Mouse (Mus musculus) hindbrain, embryonic 11.5 days (tissue): ENCODE data around the gene Ube2e2. TPM values are rescaled to one million over a fixed set of nuclear protein-coding genes. Genes with fewer than 3 reads are reported as not detected.

Source experiments
- ATAC-seq: fragments of 200-750 bp; cut with Nextera tagmentation; 2 replicates; pipeline ENCODE4 v1.8.0; 2017; ENCODE audit warnings: mild to moderate bottlenecking, moderate TSS enrichment, moderate library complexity; ENCODE audit not compliant: low FRiP score
- DNase-seq: peaks from one replicate; pipeline ENCODE4 v3.0.0-alpha.2; 2015; ENCODE audit warnings: low spot score
- H3K27ac ChIP-seq: fragments of 300-500 bp; sonication (generic); 2 replicates; pipeline ENCODE4 v1.5.1; 2014; ENCODE audit warnings: mild to moderate bottlenecking, low read depth, low read length
- H3K27me3 ChIP-seq: fragments of 300-500 bp; sonication (generic); 2 replicates; pipeline ENCODE4 v1.6.1; 2014; ENCODE audit warnings: mild to moderate bottlenecking, low read length, moderate library complexity, mixed read lengths; ENCODE audit not compliant: control insufficient read depth, insufficient read depth
- H3K36me3 ChIP-seq: fragments of 300-500 bp; sonication (generic); 2 replicates; pipeline ENCODE4 v1.6.1; 2014; ENCODE audit warnings: mild to moderate bottlenecking, low read length, moderate library complexity, mixed read lengths; ENCODE audit not compliant: control insufficient read depth, insufficient read depth
- H3K4me1 ChIP-seq: fragments of 300-500 bp; sonication (generic); replicated peaks from 2 replicates; pipeline ENCODE4 v1.6.1; 2014; ENCODE audit warnings: low read length, mixed read lengths; ENCODE audit not compliant: control insufficient read depth, insufficient read depth
- H3K4me2 ChIP-seq: fragments of 300-500 bp; sonication (generic); replicated peaks from 2 replicates; pipeline ENCODE4 v1.6.1; 2014; ENCODE audit warnings: mild to moderate bottlenecking, low read depth, low read length
- H3K4me3 ChIP-seq: fragments of 300-500 bp; sonication (generic); 2 replicates; pipeline ENCODE4 v1.5.1; 2014; ENCODE audit warnings: low read depth, low read length
- H3K9ac ChIP-seq: fragments of 300-500 bp; sonication (generic); 2 replicates; pipeline ENCODE4 v1.6.1; 2014; ENCODE audit warnings: low read depth, low read length
- H3K9me3 ChIP-seq: fragments of 300-500 bp; sonication (generic); 2 replicates; pipeline ENCODE4 v1.6.1; 2016; ENCODE audit warnings: low read length; ENCODE audit not compliant: control insufficient read depth
- WGBS: fragments of 180-500 bp; shearing (Covaris S2); extraction: QIAGEN DNeasy Blood & Tissue Kit; methylation state at CpG from one replicate; pipeline ENCODE4 v1.1.7; 2014; 5-methylcytosine and 5-hydroxymethylcytosine counted together
- polyA plus RNA-seq: library from polyadenylated mRNA; unstranded; fragments of >200 nt; fragmentation: Nextera tagmentation; extraction: Ambion mirVana; gene quantifications from 2 replicates; pipeline ENCODE4 v1.2.1, GENCODE M21; 2014

Gene Ube2e2
- polyA plus RNA-seq, result 52.5 and 61.7 TPM in 2 replicates

DNA sequence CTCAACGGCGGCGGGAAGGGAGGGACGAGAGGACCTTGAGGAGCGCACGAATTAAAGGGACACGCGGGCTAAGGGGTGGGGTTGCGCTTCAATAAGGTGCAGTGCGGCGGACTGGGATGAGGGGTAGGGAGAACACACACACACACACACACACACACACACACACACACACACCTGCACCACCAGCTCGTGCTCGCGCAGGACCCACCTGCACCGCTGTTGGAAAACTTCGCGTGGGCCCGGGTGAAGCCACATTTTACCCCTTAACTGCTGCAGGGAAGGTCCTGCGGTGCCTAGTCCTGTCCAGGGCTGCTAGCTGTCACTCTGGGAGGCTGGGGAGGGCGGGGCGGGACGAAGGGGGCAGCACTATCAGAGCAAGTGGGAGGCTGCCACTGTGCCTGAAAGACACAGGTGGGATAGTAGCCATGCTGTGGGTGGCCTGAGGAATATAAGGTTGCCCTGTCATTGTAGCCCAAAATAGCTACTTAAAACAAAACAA is at the start of gene Ube2e2:
Ube2e2 (minus strand) TSS at position 321 of the 499 bp plus-strand sequence.
- DNase-seq (no peak), ATAC-seq (peak; percentile 77)
- Histone ChIP-seq H3K4me1 (no peaks in the 10 kb centered on the region), H3K9ac (peak within 1 kb of the TSS; percentile 80), H3K27ac (peak within 1 kb of the TSS; percentile 39; the same call in 1 of the 2 replicates), H3K4me2 (peak within 1 kb of the TSS; percentile 57), H3K4me3 (peak within 1 kb of the TSS; percentile 61), H3K9me3 (no peaks in the 10 kb centered on the region), H3K27me3 (no peaks in the 10 kb centered on the region), H3K36me3 (no peaks in the 10 kb centered on the region)
- 2% methylated on average over 21 of the region's 22 CpGs for WGBS

DNA sequence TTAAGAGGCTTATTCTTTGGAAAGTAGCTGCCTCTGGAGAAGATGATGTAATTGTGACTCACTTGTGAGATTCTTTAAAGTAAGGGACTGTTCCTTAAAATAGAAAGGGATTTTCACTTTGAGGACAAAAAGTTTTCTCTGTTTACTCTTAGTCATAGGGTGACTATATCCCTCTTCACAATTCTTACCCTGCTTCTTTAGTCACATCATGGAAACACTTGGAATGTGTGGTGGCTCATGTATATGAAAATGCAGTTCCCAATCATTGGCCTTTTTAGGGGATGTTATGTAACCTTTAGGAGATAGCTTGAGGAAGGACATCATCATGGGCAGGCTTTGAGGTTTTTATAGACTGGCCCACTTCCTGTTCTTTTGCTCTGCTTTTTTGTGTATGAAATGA is 46.0 kb upstream of the Ube2e2 start:
- no peak overlapping the region for H3K4me3 ChIP-seq
- H3K9ac ChIP-seq, result no peak overlapping the region
- H3K4me2 ChIP-seq, result no peak overlapping the region
- ATAC-seq, result no peak
- no peaks in the 10 kb centered on the region for H3K36me3 ChIP-seq
- H3K27me3 ChIP-seq, result no peaks in the 10 kb centered on the region
- no peaks in the 10 kb centered on the region for H3K4me1 ChIP-seq
- H3K9me3 ChIP-seq, result no peaks in the 10 kb centered on the region
- no peak overlapping the region for H3K27ac ChIP-seq
- DNase-seq, result no peak

DNA sequence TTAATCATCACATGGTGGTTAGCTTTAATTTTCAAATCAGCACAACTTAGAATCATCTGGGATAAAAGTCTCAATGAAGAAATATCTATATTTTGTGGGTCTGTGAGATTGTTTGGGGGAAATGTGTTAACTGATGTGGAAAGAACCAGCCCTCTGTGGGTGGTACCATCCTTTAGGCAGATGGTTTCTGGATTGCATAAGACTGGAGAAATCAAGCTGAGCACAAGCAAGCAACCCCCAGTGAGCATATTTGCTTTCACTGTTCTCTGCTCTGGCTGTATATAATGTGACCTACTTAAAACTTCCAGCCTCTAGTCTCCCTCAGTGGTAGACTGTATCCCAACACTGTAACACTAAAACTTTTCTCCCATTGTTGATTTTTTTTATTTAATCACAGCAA is 9.5 kb upstream of the Ube2e2 start:
- no peak overlapping the region for H3K9ac ChIP-seq
- no peaks in the 10 kb centered on the region for H3K4me1 ChIP-seq
- H3K27me3 ChIP-seq, result no peaks in the 10 kb centered on the region
- H3K9me3 ChIP-seq, result no peaks in the 10 kb centered on the region
- H3K27ac ChIP-seq, result no peak overlapping the region
- H3K36me3 ChIP-seq, result no peaks in the 10 kb centered on the region
- no peak overlapping the region for H3K4me2 ChIP-seq
- no peak for ATAC-seq
- no peak overlapping the region for H3K4me3 ChIP-seq
- DNase-seq, result no peak

DNA sequence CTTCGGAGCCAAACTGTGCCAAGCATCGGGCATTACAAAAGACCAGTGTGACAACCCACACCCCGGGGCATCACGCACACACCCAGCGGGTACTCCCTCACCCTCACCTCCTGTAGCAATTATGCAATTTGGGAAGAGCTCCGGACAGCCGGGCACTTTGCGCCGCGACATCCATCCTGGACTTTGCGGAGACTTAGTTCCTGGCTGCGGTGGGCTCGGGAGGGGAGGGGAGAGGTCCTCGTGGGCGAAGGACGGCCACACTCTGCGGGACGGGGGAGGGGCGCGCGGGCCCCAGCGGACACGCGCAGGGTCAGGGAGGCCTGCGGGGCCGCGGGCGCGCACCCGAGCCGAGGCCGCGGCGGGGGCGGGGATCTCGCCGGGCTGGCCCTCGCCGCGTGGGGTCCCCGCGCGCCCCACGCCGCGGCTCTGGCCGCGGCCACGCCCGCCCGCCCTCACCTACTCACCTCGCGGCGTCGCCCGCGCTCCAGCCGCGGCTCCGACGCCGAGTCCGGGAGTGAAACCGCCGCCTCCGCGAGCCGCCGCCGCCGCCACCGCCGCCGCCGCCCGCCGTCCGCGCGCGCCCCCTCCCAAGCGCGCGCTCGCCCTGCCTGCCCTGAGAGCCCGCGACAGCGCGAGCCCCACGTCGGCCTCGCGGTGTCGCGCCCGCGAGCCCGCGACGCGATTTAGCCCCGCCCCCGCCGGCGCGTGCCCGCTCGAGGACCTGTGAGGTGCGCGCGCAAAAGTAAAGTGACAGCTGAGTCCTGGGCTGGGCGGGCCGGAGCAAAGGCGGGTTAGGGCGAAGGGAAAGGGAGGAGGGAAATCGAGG is 733 bp downstream of the Ube2e2 start:
- peak overlapping the region; percentile 80 for H3K9ac ChIP-seq
- H3K36me3 ChIP-seq, result no peaks in the 10 kb centered on the region
- peak overlapping the region; percentile 57 for H3K4me2 ChIP-seq
- H3K4me1 ChIP-seq, result no peaks in the 10 kb centered on the region
- ATAC-seq, result peak; percentile 94
- no peaks in the 10 kb centered on the region for H3K27me3 ChIP-seq
- peak; percentile 93 for DNase-seq
- H3K9me3 ChIP-seq, result no peaks in the 10 kb centered on the region
- peak overlapping the region; percentile 61 for H3K4me3 ChIP-seq
- under 1% methylated on average over 65 of the region's 116 CpGs for WGBS
- H3K27ac ChIP-seq, result peak overlapping the region; percentile 39; the same call in 1 of the 2 replicates

DNA sequence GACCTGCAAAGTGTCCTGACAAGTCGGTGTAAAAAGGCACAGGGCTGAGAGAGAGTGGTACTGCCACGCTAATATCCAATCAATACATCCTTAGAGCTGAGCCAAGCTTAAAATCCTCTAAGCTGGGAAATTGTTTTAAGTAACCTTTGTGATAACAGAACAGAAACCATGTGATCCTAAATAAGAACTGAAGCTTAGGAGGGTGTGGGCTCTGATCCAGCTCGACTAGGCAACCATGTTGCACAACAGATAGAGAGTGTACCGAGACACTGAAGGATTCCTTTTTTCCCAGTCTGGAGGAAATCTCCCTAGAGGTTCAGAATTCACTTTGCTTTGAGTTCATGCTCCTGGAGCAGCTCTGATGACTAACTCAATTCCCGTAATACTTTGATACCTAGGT is 4.5 kb downstream of the Ube2e2 start:
- Histone ChIP-seq H3K4me3 (no peak overlapping the region), H3K9ac (no peak overlapping the region), H3K4me1 (no peaks in the 10 kb centered on the region), H3K9me3 (no peaks in the 10 kb centered on the region), H3K36me3 (no peaks in the 10 kb centered on the region), H3K27ac (no peak overlapping the region), H3K4me2 (no peak overlapping the region), H3K27me3 (no peaks in the 10 kb centered on the region)
- no peak for DNase-seq
- no peak for ATAC-seq
- WGBS, result 91% methylated on average over 5 of the region's 5 CpGs

DNA sequence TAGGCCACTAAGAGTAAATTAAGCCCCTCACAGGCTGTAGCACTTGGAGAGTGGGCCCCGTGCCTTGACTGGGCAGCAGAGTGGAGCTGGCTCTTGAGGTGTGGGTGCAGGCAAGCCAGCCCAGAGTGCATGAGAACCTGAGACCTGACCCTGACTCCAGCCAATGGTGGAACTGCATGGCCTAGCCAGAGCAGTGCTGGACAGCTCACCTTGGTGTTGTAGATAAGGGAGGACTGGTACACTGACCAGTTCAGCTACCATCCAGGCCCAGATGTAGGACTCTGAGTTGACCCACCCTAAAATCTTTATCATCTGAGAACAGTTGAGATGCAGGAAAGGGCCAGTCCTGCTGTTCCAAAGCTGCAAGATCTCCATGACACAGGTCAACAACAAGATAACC is 11.6 kb downstream of the Ube2e2 start:
- WGBS, result 96% methylated on average over 1 of the region's 1 CpGs
- Histone ChIP-seq H3K9ac (no peak overlapping the region), H3K4me1 (no peaks in the 10 kb centered on the region), H3K4me2 (no peak overlapping the region), H3K27ac (no peak overlapping the region), H3K4me3 (no peak overlapping the region), H3K27me3 (no peaks in the 10 kb centered on the region), H3K9me3 (no peaks in the 10 kb centered on the region), H3K36me3 (no peaks in the 10 kb centered on the region)
- ATAC-seq, result no peak
- DNase-seq, result no peak

DNA sequence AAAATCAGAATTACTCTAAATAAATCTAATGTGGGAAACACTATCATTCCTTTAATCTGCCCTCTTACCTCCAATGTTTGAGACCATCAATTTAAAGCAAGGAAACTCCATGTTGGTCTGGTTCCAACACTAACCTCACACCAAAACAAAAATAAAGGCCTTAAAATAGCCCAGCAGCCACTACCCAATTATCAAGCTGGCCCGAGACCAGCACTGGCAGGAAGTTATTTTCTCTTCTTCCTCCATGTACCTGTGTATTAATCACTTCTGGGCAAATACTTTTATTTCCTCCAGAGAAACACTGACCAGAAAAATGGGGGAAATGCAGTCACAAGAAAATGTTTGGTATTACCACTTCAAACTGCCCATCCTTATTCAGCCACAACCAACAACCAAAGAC is 23.4 kb downstream of the Ube2e2 start:
- WGBS, result 92% methylated on average over 1 of the region's 1 CpGs
- H3K36me3 ChIP-seq, result no peaks in the 10 kb centered on the region

DNA sequence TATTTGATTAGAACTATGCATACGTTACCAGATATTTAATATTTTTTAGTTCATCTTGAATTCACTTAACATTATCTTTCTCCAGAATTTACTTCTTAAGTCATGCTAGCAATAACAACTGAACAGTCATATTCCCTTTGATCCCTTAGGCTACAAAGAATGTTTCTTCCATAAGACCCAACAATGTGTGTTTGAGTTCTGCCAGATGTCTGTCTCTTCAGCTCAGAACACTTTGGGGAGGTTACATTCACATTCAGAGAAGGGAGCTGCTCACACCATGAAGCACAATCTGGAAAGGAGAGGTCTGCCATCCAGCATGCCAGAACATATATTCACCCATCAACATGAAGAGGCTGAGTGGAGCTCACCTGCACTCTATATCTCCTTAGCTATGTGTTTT is 65.4 kb downstream of the Ube2e2 start:
- WGBS, result 88% methylated on average over 1 of the region's 1 CpGs
- ATAC-seq, result no peak

More for the DNA sequence above, 23.4 kb downstream of the Ube2e2 start:
- Histone ChIP-seq H3K4me1 (no peaks in the 10 kb centered on the region), H3K9ac (no peak overlapping the region), H3K27ac (no peak overlapping the region), H3K27me3 (no peaks in the 10 kb centered on the region), H3K9me3 (no peaks in the 10 kb centered on the region), H3K4me3 (no peak overlapping the region), H3K4me2 (no peak overlapping the region)
- ATAC-seq, result no peak
- no peak for DNase-seq

DNA sequence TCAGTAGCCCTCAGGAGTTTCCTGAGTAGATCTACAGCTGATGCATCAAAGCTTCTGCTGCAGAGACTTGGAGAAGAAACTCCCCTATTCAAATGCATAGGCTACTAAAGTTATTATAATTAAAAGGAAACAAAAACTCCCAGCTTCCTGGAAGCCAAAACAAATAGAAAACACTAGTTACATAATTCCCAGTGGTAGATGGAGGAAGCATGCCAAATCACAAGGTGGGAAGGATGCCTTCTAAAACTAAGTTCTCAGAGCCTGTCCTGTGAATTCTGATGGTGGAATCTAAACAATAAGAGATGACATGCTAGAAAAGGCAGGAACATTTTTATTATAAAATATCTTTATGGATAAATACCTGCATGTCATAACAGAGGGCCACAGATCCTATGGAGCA is 67.3 kb downstream of the Ube2e2 start:
- no peaks in the 10 kb centered on the region for H3K36me3 ChIP-seq
- H3K9ac ChIP-seq, result no peak overlapping the region
- no peak for DNase-seq
- no peaks in the 10 kb centered on the region for H3K27me3 ChIP-seq
- ATAC-seq, result no peak
- no peak overlapping the region for H3K27ac ChIP-seq
- H3K4me1 ChIP-seq, result no peaks in the 10 kb centered on the region
- H3K9me3 ChIP-seq, result no peaks in the 10 kb centered on the region
- H3K4me3 ChIP-seq, result no peak overlapping the region
- H3K4me2 ChIP-seq, result no peak overlapping the region

More for the DNA sequence above, 65.4 kb downstream of the Ube2e2 start:
- no peaks in the 10 kb centered on the region for H3K9me3 ChIP-seq
- no peak for DNase-seq
- H3K27ac ChIP-seq, result no peak overlapping the region
- H3K4me2 ChIP-seq, result no peak overlapping the region
- no peaks in the 10 kb centered on the region for H3K4me1 ChIP-seq
- H3K9ac ChIP-seq, result no peak overlapping the region
- no peaks in the 10 kb centered on the region for H3K36me3 ChIP-seq
- no peak overlapping the region for H3K4me3 ChIP-seq
- no peaks in the 10 kb centered on the region for H3K27me3 ChIP-seq
